Comparison of ENCODE assay signal across 17 mouse cellular contexts in genomic region chr2:154187468-154187867, GRCm38 (mm10). TPM values are rescaled to one million over a fixed set of nuclear protein-coding genes. Genes with fewer than 3 reads are reported as not detected.
DNase-seq lines count a peak whose midpoint lies in the region; ATAC-seq and TF ChIP-seq lines count a peak whose summit lies in the region.
"Had no signal": no experiment of that assay in that cellular context is flagged by ENCODE, and none has a peak within 500 bp of the region (broad histone marks: within the 10 kb centered on the region; RNA-seq: fewer than 3 reads in every experiment).

No protein-coding gene starts in this region.

- H3K4me2 ChIP-seq in embryonic facial prominence, embryonic 11.5 days (ENCODE audit: low read depth, low read length) = no peak overlapping the region
- no peak overlapping the region for H3K4me2 ChIP-seq in liver, embryonic 12.5 days
- H3K4me2 ChIP-seq: forebrain, embryonic 12.5 days; hindbrain, embryonic 13.5 days; limb, embryonic 13.5 days; midbrain, embryonic 11.5 days had no signal

- TF ChIP-seq CTCF in liver, adult 2 months (IDR thresholded peaks at IDR 0.05; ENCODE audit: low read depth, low read length) = no peak
- TF ChIP-seq CTCF in E14TG2a.4 (conservative IDR thresholded peaks at IDR 0.05; ENCODE audit: low read length) = peak; percentile 45
- no peak; the same call in 1 of the 2 replicates for TF ChIP-seq CTCF in gastrocnemius, adult 2 months (IDR thresholded peaks at IDR 0.05)

- no peak overlapping the region for H3K27ac ChIP-seq in embryonic facial prominence, embryonic 11.5 days (replicated peaks; ENCODE audit: low read depth, low read length)
- no peak overlapping the region for H3K27ac ChIP-seq in embryonic facial prominence, embryonic 10.5 days (replicated peaks)
- H3K27ac ChIP-seq in liver, adult 2 months (replicated peaks; ENCODE audit: insufficient read depth, low read depth, low read length) = no peak overlapping the region
- no peak overlapping the region for H3K27ac ChIP-seq in liver, embryonic 12.5 days
- H3K27ac ChIP-seq in gastrocnemius, adult 2 months = no peak overlapping the region
- H3K27ac ChIP-seq: forebrain, embryonic 12.5 days; hindbrain, embryonic 13.5 days; limb, embryonic 13.5 days had no signal

- no peak overlapping the region for H3K9ac ChIP-seq in embryonic facial prominence, embryonic 11.5 days (replicated peaks; ENCODE audit: low read length)
- no peak overlapping the region for H3K9ac ChIP-seq in liver, adult 2 months (ENCODE audit: low read depth, low read length)
- no peak overlapping the region for H3K9ac ChIP-seq in liver, embryonic 12.5 days
- H3K9ac ChIP-seq: forebrain, embryonic 12.5 days; hindbrain, embryonic 13.5 days; limb, embryonic 13.5 days had no signal

- H3K36me3 ChIP-seq in embryonic facial prominence, embryonic 11.5 days (replicated peaks; ENCODE audit: control insufficient read depth, insufficient read depth, low read depth, low read length) = no peaks in the 10 kb centered on the region
- H3K36me3 ChIP-seq in embryonic facial prominence, embryonic 10.5 days (replicated peaks) = no peaks in the 10 kb centered on the region
- no peaks in the 10 kb centered on the region for H3K36me3 ChIP-seq in liver, adult 2 months (ENCODE audit: control insufficient read depth, insufficient read depth, low read length)
- no peaks in the 10 kb centered on the region for H3K36me3 ChIP-seq in liver, embryonic 12.5 days
- no peaks in the 10 kb centered on the region for H3K36me3 ChIP-seq in E14TG2a.4 (ENCODE audit: insufficient read depth, low read length)
- H3K36me3 ChIP-seq: forebrain, embryonic 12.5 days; hindbrain, embryonic 13.5 days; limb, embryonic 13.5 days had no signal

- no peaks in the 10 kb centered on the region for H3K4me1 ChIP-seq in embryonic facial prominence, embryonic 11.5 days (ENCODE audit: control insufficient read depth, insufficient read depth, low read length)
- H3K4me1 ChIP-seq in embryonic facial prominence, embryonic 10.5 days = peaks cover 12% of the 10 kb centered on the region; the same call in 1 of the 2 replicates
- H3K4me1 ChIP-seq in liver, adult 2 months (ENCODE audit: control insufficient read depth, insufficient read depth, low read length) = no peaks in the 10 kb centered on the region
- no peaks in the 10 kb centered on the region for H3K4me1 ChIP-seq in liver, embryonic 12.5 days
- peaks cover 6% of the 10 kb centered on the region for H3K4me1 ChIP-seq in E14TG2a.4 (replicated peaks; ENCODE audit: low read depth, low read length)
- H3K4me1 ChIP-seq: forebrain, embryonic 12.5 days; hindbrain, embryonic 13.5 days; limb, embryonic 13.5 days had no signal

- no peak for ATAC-seq in embryonic facial prominence, embryonic 11.5 days (replicated peaks; ENCODE audit: insufficient number of reproducible peaks, low FRiP score, low TSS enrichment, low read depth)
- ATAC-seq in liver, embryonic 12.5 days = no peak
- ATAC-seq in granulocyte monocyte progenitor cell, adult 5-6 weeks (replicated peaks; ENCODE audit: poor library complexity, severe bottlenecking) = peak; percentile 84

- H3K27me3 ChIP-seq in embryonic facial prominence, embryonic 11.5 days (ENCODE audit: control insufficient read depth, insufficient read depth, low read length) = no peaks in the 10 kb centered on the region
- H3K27me3 ChIP-seq in embryonic facial prominence, embryonic 10.5 days (replicated peaks; ENCODE audit: low read depth, poor library complexity, severe bottlenecking) = no peaks in the 10 kb centered on the region
- no peaks in the 10 kb centered on the region for H3K27me3 ChIP-seq in liver, adult 2 months (ENCODE audit: control insufficient read depth, insufficient read depth, low read length)
- no peaks in the 10 kb centered on the region for H3K27me3 ChIP-seq in liver, embryonic 12.5 days (replicated peaks)
- no peaks in the 10 kb centered on the region; the same call in 1 of the 2 replicates for H3K27me3 ChIP-seq in E14TG2a.4 (ENCODE audit: insufficient read depth, low read length)
- H3K27me3 ChIP-seq: forebrain, embryonic 12.5 days; hindbrain, embryonic 13.5 days; limb, embryonic 13.5 days had no signal

- 42% methylated on average over 5 of the region's 5 CpGs for WGBS in embryonic facial prominence, embryonic 11.5 days
- 44% methylated on average over 5 of the region's 5 CpGs for WGBS in embryonic facial prominence, embryonic 10.5 days
- 50% methylated on average over 5 of the region's 5 CpGs for WGBS in liver, adult 2 months
- WGBS in liver, embryonic 12.5 days (ENCODE audit: insufficient replicate concordance) = 29% methylated on average over 5 of the region's 5 CpGs

- intact Hi-C loops in gastrocnemius, adult 2 months (cut with DNase I) = no loop called here

- H3K4me3 ChIP-seq in embryonic facial prominence, embryonic 11.5 days (ENCODE audit: low read depth, low read length) = no peak overlapping the region
- H3K4me3 ChIP-seq in embryonic facial prominence, embryonic 10.5 days = no peak overlapping the region
- no peak overlapping the region for H3K4me3 ChIP-seq in liver, adult 2 months (ENCODE audit: insufficient read depth, low read depth, low read length)
- no peak overlapping the region for H3K4me3 ChIP-seq in liver, embryonic 12.5 days
- H3K4me3 ChIP-seq in E14TG2a.4 (replicated peaks; ENCODE audit: low read length) = no peak overlapping the region
- H3K4me3 ChIP-seq in gastrocnemius, adult 2 months = no peak overlapping the region
- H3K4me3 ChIP-seq: forebrain, embryonic 12.5 days; hindbrain, embryonic 13.5 days; limb, embryonic 13.5 days had no signal

- no peaks in the 10 kb centered on the region for H3K9me3 ChIP-seq in embryonic facial prominence, embryonic 11.5 days (replicated peaks; ENCODE audit: control insufficient read depth, low read length)
- no peaks in the 10 kb centered on the region for H3K9me3 ChIP-seq in embryonic facial prominence, embryonic 10.5 days
- H3K9me3 ChIP-seq in liver, embryonic 12.5 days (replicated peaks) = no peaks in the 10 kb centered on the region
- no peaks in the 10 kb centered on the region for H3K9me3 ChIP-seq in E14TG2a.4 (ENCODE audit: low read length)
- H3K9me3 ChIP-seq: forebrain, embryonic 12.5 days; hindbrain, embryonic 13.5 days; limb, embryonic 13.5 days had no signal

- peak; percentile 33 for DNase-seq in embryonic facial prominence, embryonic 11.5 days (ENCODE audit: low spot score)
- DNase-seq in embryonic facial prominence, embryonic 10.5 days (ENCODE audit: low spot score) = no peak
- peak; percentile 24 for DNase-seq in liver, adult 2 months (ENCODE audit: extremely low read depth, low read depth, low spot score)
- DNase-seq in gastrocnemius, adult 2 months = no peak
- no peak for DNase-seq in c-Kit-positive CD71-positive TER-119-positive erythroid progenitor cells, embryonic 14.5 days (ENCODE audit: low spot score)

- no peaks in the 10 kb centered on the region for H3K79me2 ChIP-seq in liver, adult 2 months (ENCODE audit: control insufficient read depth, insufficient read depth, low read length)

- TF ChIP-seq POLR2A in liver, adult 2 months (IDR thresholded peaks at IDR 0.05; ENCODE audit: extremely low read depth, insufficient read depth, low read length) = no peak

RNA-seq across cellular contexts. Expression of gene Bpifb1, which starts 3.1 kb away (rescaled TPM):
- polyA plus RNA-seq in embryonic facial prominence, embryonic 11.5 days (2014; fragmentation: Nextera tagmentation; extraction: Ambion mirVana) = not detected in 2 replicates
- not detected in 2 replicates for polyA plus RNA-seq in embryonic facial prominence, embryonic 10.5 days (2016; fragmentation: Nextera tagmentation; extraction: Ambion mirVana)
- not detected in 2 replicates for total RNA-seq in liver, adult 2 months (2014; rRNA removed)
- not detected in 2 replicates for polyA plus RNA-seq in liver, adult 2 months (2012; rRNA removed)
- polyA plus RNA-seq in liver, embryonic 12.5 days (2016; fragmentation: Nextera tagmentation; extraction: Ambion mirVana) = 0.13 and 0.23 TPM in 2 replicates
- total RNA-seq in granulocyte monocyte progenitor cell, adult 5-6 weeks (2014; fragmentation: Nextera tagmentation) = not detected in 2 replicates
- total RNA-seq in granulocyte monocyte progenitor cell, adult 5-6 weeks (2017) = not detected in 2 replicates
- not detected for total RNA-seq in gastrocnemius, adult 2 months (2021)
- total RNA-seq: gastrocnemius, postnatal 4 days had no signal
- polyA plus RNA-seq: forebrain, embryonic 12.5 days; hindbrain, embryonic 13.5 days; limb, embryonic 13.5 days; midbrain, embryonic 11.5 days; neural tube, embryonic 14.5 days had no signal

RNA-seq across cellular contexts. Expression of gene Bpifa5, which starts 25.1 kb away (rescaled TPM):
- not detected in 2 replicates for polyA plus RNA-seq in embryonic facial prominence, embryonic 11.5 days (2014; fragmentation: Nextera tagmentation; extraction: Ambion mirVana)
- not detected in 2 replicates for polyA plus RNA-seq in embryonic facial prominence, embryonic 10.5 days (2016; fragmentation: Nextera tagmentation; extraction: Ambion mirVana)
- not detected in 2 replicates for total RNA-seq in liver, adult 2 months (2014; rRNA removed)
- polyA plus RNA-seq in liver, adult 2 months (2012; rRNA removed) = not detected in 2 replicates
- polyA plus RNA-seq in liver, embryonic 12.5 days (2016; fragmentation: Nextera tagmentation; extraction: Ambion mirVana) = 0.24 TPM in 1 of 2 replicates, not detected in the other
- total RNA-seq in granulocyte monocyte progenitor cell, adult 5-6 weeks (2014; fragmentation: Nextera tagmentation) = not detected in 2 replicates
- total RNA-seq in granulocyte monocyte progenitor cell, adult 5-6 weeks (2017) = not detected in 2 replicates
- total RNA-seq in gastrocnemius, adult 2 months (2021) = not detected
- total RNA-seq: gastrocnemius, postnatal 4 days; layer of hippocampus, adult 18-20 months had no signal
- polyA plus RNA-seq: cortical plate, adult 2 months; forebrain, embryonic 12.5 days; hindbrain, embryonic 13.5 days; limb, embryonic 13.5 days; midbrain, embryonic 11.5 days; neural tube, embryonic 14.5 days; stomach, embryonic 16.5 days had no signal

RNA-seq across cellular contexts. Expression of gene Bpifb5, which starts 36.1 kb away (rescaled TPM):
- polyA plus RNA-seq in embryonic facial prominence, embryonic 11.5 days (2014; fragmentation: Nextera tagmentation; extraction: Ambion mirVana) = 0.29 TPM in 2 replicates
- polyA plus RNA-seq in embryonic facial prominence, embryonic 10.5 days (2016; fragmentation: Nextera tagmentation; extraction: Ambion mirVana) = 0.20 and 0.32 TPM in 2 replicates
- total RNA-seq in liver, adult 2 months (2014; rRNA removed) = not detected in 2 replicates
- polyA plus RNA-seq in liver, adult 2 months (2012; rRNA removed) = not detected in 2 replicates
- polyA plus RNA-seq in liver, embryonic 12.5 days (2016; fragmentation: Nextera tagmentation; extraction: Ambion mirVana) = not detected in 2 replicates
- not detected in 2 replicates for total RNA-seq in granulocyte monocyte progenitor cell, adult 5-6 weeks (2014; fragmentation: Nextera tagmentation)
- 2.0 TPM in 1 of 2 replicates, not detected in the other for total RNA-seq in granulocyte monocyte progenitor cell, adult 5-6 weeks (2017)
- total RNA-seq in gastrocnemius, adult 2 months (2021) = not detected
- total RNA-seq: layer of hippocampus, adult 18-20 months had no signal

RNA-seq across cellular contexts. Expression of gene Bpifa1, which starts 44.8 kb away (rescaled TPM):
- polyA plus RNA-seq in embryonic facial prominence, embryonic 11.5 days (2014; fragmentation: Nextera tagmentation; extraction: Ambion mirVana) = not detected in 2 replicates
- not detected in 2 replicates for polyA plus RNA-seq in embryonic facial prominence, embryonic 10.5 days (2016; fragmentation: Nextera tagmentation; extraction: Ambion mirVana)
- total RNA-seq in liver, adult 2 months (2014; rRNA removed) = not detected in 2 replicates
- not detected in 2 replicates for polyA plus RNA-seq in liver, adult 2 months (2012; rRNA removed)
- polyA plus RNA-seq in liver, embryonic 12.5 days (2016; fragmentation: Nextera tagmentation; extraction: Ambion mirVana) = 0.11 and 0.16 TPM in 2 replicates
- not detected in 2 replicates for total RNA-seq in granulocyte monocyte progenitor cell, adult 5-6 weeks (2014; fragmentation: Nextera tagmentation)
- not detected in 2 replicates for total RNA-seq in granulocyte monocyte progenitor cell, adult 5-6 weeks (2017)
- not detected for total RNA-seq in gastrocnemius, adult 2 months (2021)
- total RNA-seq: gastrocnemius, postnatal 4 days; layer of hippocampus, adult 18-20 months had no signal
- polyA plus RNA-seq: cortical plate, adult 2 months; forebrain, embryonic 12.5 days; hindbrain, embryonic 13.5 days; limb, embryonic 13.5 days; midbrain, embryonic 11.5 days; neural tube, embryonic 14.5 days; stomach, embryonic 16.5 days had no signal

RNA-seq across cellular contexts. Expression of gene Bpifa3, which starts 57.3 kb away (rescaled TPM):
- polyA plus RNA-seq in embryonic facial prominence, embryonic 11.5 days (2014; fragmentation: Nextera tagmentation; extraction: Ambion mirVana) = not detected in 2 replicates
- not detected in 2 replicates for polyA plus RNA-seq in embryonic facial prominence, embryonic 10.5 days (2016; fragmentation: Nextera tagmentation; extraction: Ambion mirVana)
- not detected in 2 replicates for total RNA-seq in liver, adult 2 months (2014; rRNA removed)
- not detected in 2 replicates for polyA plus RNA-seq in liver, adult 2 months (2012; rRNA removed)
- not detected in 2 replicates for polyA plus RNA-seq in liver, embryonic 12.5 days (2016; fragmentation: Nextera tagmentation; extraction: Ambion mirVana)
- not detected in 2 replicates for total RNA-seq in granulocyte monocyte progenitor cell, adult 5-6 weeks (2014; fragmentation: Nextera tagmentation)
- not detected in 2 replicates for total RNA-seq in granulocyte monocyte progenitor cell, adult 5-6 weeks (2017)
- not detected for total RNA-seq in gastrocnemius, adult 2 months (2021)
- total RNA-seq: gastrocnemius, postnatal 4 days; layer of hippocampus, adult 18-20 months had no signal
- polyA plus RNA-seq: cortical plate, adult 2 months; forebrain, embryonic 12.5 days; hindbrain, embryonic 13.5 days; limb, embryonic 13.5 days; midbrain, embryonic 11.5 days; neural tube, embryonic 14.5 days; stomach, embryonic 16.5 days had no signal

Comparison
In these comparisons a context has a peak if more than half of its experiments do, and no peak if none do; other contexts are left out.
1. DNase-seq: peak in embryonic facial prominence, embryonic 11.5 days (single experiment) and liver, adult 2 months (single experiment); none in embryonic facial prominence, embryonic 10.5 days (single experiment), gastrocnemius, adult 2 months (single experiment) and c-Kit-positive CD71-positive TER-119-positive erythroid progenitor cells, embryonic 14.5 days (single experiment).